Mouse (Mus musculus) liver, embryonic 12.5 days (tissue): Measurements from ENCODE around the gene Insig1. TPM values are rescaled to one million over a fixed set of nuclear protein-coding genes. Genes with fewer than 3 reads are reported as not detected.

Experiments
- ATAC-seq: fragments of 200-750 bp; cut with Nextera tagmentation; 2 replicates; pipeline ENCODE4 v1.8.0; 2017; ENCODE audit warnings: moderate number of reproducible peaks, mild to moderate bottlenecking, moderate library complexity
- H3K27ac ChIP-seq: fragments of 300-500 bp; sonication (generic); 2 replicates; pipeline ENCODE4 v1.5.1; 2016; ENCODE audit warnings: mild to moderate bottlenecking
- H3K27me3 ChIP-seq: fragments of 300-500 bp; sonication (generic); replicated peaks from 2 replicates; pipeline ENCODE4 v1.6.1; 2016; ENCODE audit warnings: mild to moderate bottlenecking, moderate library complexity
- H3K36me3 ChIP-seq: fragments of 300-500 bp; sonication (generic); 2 replicates; pipeline ENCODE4 v1.6.1; 2016; ENCODE audit warnings: mild to moderate bottlenecking, moderate library complexity
- H3K4me1 ChIP-seq: fragments of 300-500 bp; sonication (generic); 2 replicates; pipeline ENCODE4 v1.6.1; 2016
- H3K4me2 ChIP-seq: fragments of 300-500 bp; sonication (generic); 2 replicates; pipeline ENCODE4 v1.6.1; 2016; ENCODE audit warnings: mild to moderate bottlenecking, moderate library complexity
- H3K4me3 ChIP-seq: fragments of 300-500 bp; sonication (generic); 2 replicates; pipeline ENCODE4 v1.5.1; 2016; ENCODE audit warnings: mild to moderate bottlenecking, moderate library complexity
- H3K9ac ChIP-seq: fragments of 300-500 bp; sonication (generic); 2 replicates; pipeline ENCODE4 v1.6.1; 2016; ENCODE audit warnings: mild to moderate bottlenecking, moderate library complexity
- H3K9me3 ChIP-seq: fragments of 300-500 bp; sonication (generic); replicated peaks from 2 replicates; pipeline ENCODE4 v1.6.1; 2016; ENCODE audit warnings: mild to moderate bottlenecking, moderate library complexity
- WGBS: fragments of 180-500 bp; shearing (Covaris S2); methylation state at CpG from one replicate; pipeline ENCODE4 v1.1.7; 2016; ENCODE audit not compliant: insufficient replicate concordance; 5-methylcytosine and 5-hydroxymethylcytosine counted together
- polyA plus RNA-seq: library from polyadenylated mRNA; unstranded; fragments of >200 nt; fragmentation: Nextera tagmentation; extraction: Ambion mirVana; gene quantifications from 2 replicates; pipeline ENCODE4 v1.2.1, GENCODE M21; 2016

The Insig1 gene
- polyA plus RNA-seq, 1 experiment from 2014 or later, result 51.5 TPM

GRCm38 (mm10) chr5:28040726-28041125, 30.4 kb upstream of the Insig1 start:
- Histone ChIP-seq H3K9ac (no peak overlapping the region), H3K4me2 (no peak overlapping the region), H3K4me1 (peaks cover 18% of the 10 kb centered on the region), H3K4me3 (no peak overlapping the region), H3K27me3 (no peaks in the 10 kb centered on the region; the same call in 1 of the 2 replicates), H3K27ac (no peak overlapping the region), H3K9me3 (no peaks in the 10 kb centered on the region), H3K36me3 (no peaks in the 10 kb centered on the region)
- WGBS, result 69% methylated on average over 3 of the region's 3 CpGs
- ATAC-seq, result no peak

GRCm38 (mm10) chr5:28042021-28042420, 29.1 kb upstream of the Insig1 start:
- H3K27me3 ChIP-seq, result no peaks in the 10 kb centered on the region; the same call in 1 of the 2 replicates
- no peak overlapping the region for H3K4me3 ChIP-seq
- no peaks in the 10 kb centered on the region for H3K9me3 ChIP-seq
- WGBS, result 68% methylated on average over 3 of the region's 3 CpGs
- ATAC-seq, result no peak
- no peak overlapping the region for H3K9ac ChIP-seq
- H3K27ac ChIP-seq, result no peak overlapping the region
- peaks cover 18% of the 10 kb centered on the region for H3K4me1 ChIP-seq
- peak overlapping the region; percentile 10; the same call in 1 of the 2 replicates for H3K4me2 ChIP-seq
- H3K36me3 ChIP-seq, result no peaks in the 10 kb centered on the region

GRCm38 (mm10) chr5:28042779-28043178, 28.4 kb upstream of the Insig1 start:
- WGBS, result 30% methylated on average over 2 of the region's 2 CpGs
- no peaks in the 10 kb centered on the region for H3K9me3 ChIP-seq
- H3K9ac ChIP-seq, result no peak overlapping the region
- no peaks in the 10 kb centered on the region for H3K36me3 ChIP-seq
- H3K4me3 ChIP-seq, result no peak overlapping the region
- peaks cover 15% of the 10 kb centered on the region for H3K4me1 ChIP-seq
- H3K27ac ChIP-seq, result no peak overlapping the region; the same call in 1 of the 2 replicates
- peak; percentile 93 for ATAC-seq
- H3K4me2 ChIP-seq, result peak overlapping the region; percentile 10
- H3K27me3 ChIP-seq, result no peaks in the 10 kb centered on the region; the same call in 1 of the 2 replicates

- no peak for ATAC-seq
- WGBS, result 45% methylated on average over 5 of the region's 5 CpGs
These were observed 27.8 kb upstream of the Insig1 start for GRCm38 (mm10) chr5:28043386-28043785.

GRCm38 (mm10) chr5:28046966-28047365, 24.2 kb upstream of the Insig1 start:
- Histone ChIP-seq H3K27me3 (peaks cover 4% of the 10 kb centered on the region; the same call in 1 of the 2 replicates), H3K36me3 (no peaks in the 10 kb centered on the region), H3K4me1 (peaks cover 12% of the 10 kb centered on the region), H3K27ac (no peak overlapping the region), H3K9me3 (no peaks in the 10 kb centered on the region), H3K9ac (no peak overlapping the region), H3K4me3 (no peak overlapping the region), H3K4me2 (no peak overlapping the region)
- ATAC-seq, result no peak
- 51% methylated on average over 3 of the region's 3 CpGs for WGBS

More at GRCm38 (mm10) chr5:28043386-28043785, 27.8 kb upstream of the Insig1 start:
- Histone ChIP-seq H3K27me3 (no peaks in the 10 kb centered on the region; the same call in 1 of the 2 replicates), H3K9me3 (no peaks in the 10 kb centered on the region), H3K9ac (no peak overlapping the region), H3K4me2 (no peak overlapping the region), H3K27ac (no peak overlapping the region), H3K4me1 (peaks cover 15% of the 10 kb centered on the region), H3K4me3 (no peak overlapping the region), H3K36me3 (no peaks in the 10 kb centered on the region)

GRCm38 (mm10) chr5:28047961-28048360, 23.2 kb upstream of the Insig1 start:
- H3K36me3 ChIP-seq, result no peaks in the 10 kb centered on the region
- no peak for ATAC-seq
- 43% methylated on average over 1 of the region's 1 CpGs for WGBS

GRCm38 (mm10) chr5:28055450-28055849, 15.7 kb upstream of the Insig1 start:
- Histone ChIP-seq H3K9me3 (no peaks in the 10 kb centered on the region), H3K4me3 (no peak overlapping the region), H3K27ac (no peak overlapping the region), H3K36me3 (no peaks in the 10 kb centered on the region), H3K27me3 (no peaks in the 10 kb centered on the region; the same call in 1 of the 2 replicates), H3K4me1 (0 out of 2 replicates have a peak, but pooled peaks cover 3% of the 10 kb centered on the region), H3K4me2 (no peak overlapping the region), H3K9ac (no peak overlapping the region)
- WGBS, result 44% methylated on average over 2 of the region's 2 CpGs
- no peak for ATAC-seq

More at GRCm38 (mm10) chr5:28047961-28048360, 23.2 kb upstream of the Insig1 start:
- Histone ChIP-seq H3K27me3 (0 out of 2 replicates have a peak, but pooled peaks cover 4% of the 10 kb centered on the region), H3K4me3 (no peak overlapping the region), H3K9me3 (no peaks in the 10 kb centered on the region), H3K4me1 (peaks cover 2% of the 10 kb centered on the region), H3K9ac (no peak overlapping the region), H3K27ac (no peak overlapping the region), H3K4me2 (no peak overlapping the region)

- Histone ChIP-seq H3K9ac (no peak overlapping the region), H3K4me2 (no peak overlapping the region), H3K4me1 (0 out of 2 replicates have a peak, but pooled peaks cover 3% of the 10 kb centered on the region), H3K36me3 (no peaks in the 10 kb centered on the region), H3K9me3 (no peaks in the 10 kb centered on the region), H3K27ac (no peak overlapping the region), H3K4me3 (no peak overlapping the region), H3K27me3 (peaks cover 4% of the 10 kb centered on the region; the same call in 1 of the 2 replicates)
- ATAC-seq, result no peak
- 62% methylated on average over 3 of the region's 3 CpGs for WGBS
These were observed 14.3 kb upstream of the Insig1 start for GRCm38 (mm10) chr5:28056877-28057276.

GRCm38 (mm10) chr5:28060506-28060905, 10.7 kb upstream of the Insig1 start:
- H3K4me1 ChIP-seq, result peaks cover 20% of the 10 kb centered on the region
- H3K27me3 ChIP-seq, result 0 out of 2 replicates have a peak, but pooled peaks cover 4% of the 10 kb centered on the region
- no peak overlapping the region for H3K4me3 ChIP-seq
- no peaks in the 10 kb centered on the region for H3K36me3 ChIP-seq
- H3K9me3 ChIP-seq, result no peaks in the 10 kb centered on the region
- no peak overlapping the region for H3K9ac ChIP-seq
- no peak overlapping the region for H3K27ac ChIP-seq
- no peak for ATAC-seq
- no peak overlapping the region for H3K4me2 ChIP-seq

GRCm38 (mm10) chr5:28061011-28061410, 10.2 kb upstream of the Insig1 start:
- WGBS, result 60% methylated on average over 6 of the region's 6 CpGs
- no peak for ATAC-seq
- Histone ChIP-seq H3K4me3 (no peak overlapping the region), H3K4me2 (no peak overlapping the region), H3K9me3 (no peaks in the 10 kb centered on the region), H3K36me3 (no peaks in the 10 kb centered on the region), H3K9ac (no peak overlapping the region), H3K27ac (no peak overlapping the region), H3K27me3 (0 out of 2 replicates have a peak, but pooled peaks cover 4% of the 10 kb centered on the region), H3K4me1 (peaks cover 24% of the 10 kb centered on the region)

- Histone ChIP-seq H3K9ac (no peak overlapping the region), H3K36me3 (no peaks in the 10 kb centered on the region), H3K27me3 (0 out of 2 replicates have a peak, but pooled peaks cover 4% of the 10 kb centered on the region), H3K27ac (no peak overlapping the region), H3K4me2 (no peak overlapping the region), H3K9me3 (no peaks in the 10 kb centered on the region), H3K4me1 (peaks cover 43% of the 10 kb centered on the region), H3K4me3 (no peak overlapping the region)
- ATAC-seq, result no peak
- WGBS, result 33% methylated on average over 3 of the region's 3 CpGs
These were observed 7.1 kb upstream of the Insig1 start for GRCm38 (mm10) chr5:28063989-28064624.

- peak overlapping the region; percentile 43 for H3K9ac ChIP-seq
- ATAC-seq, result peak; percentile 38; the same call in 1 of the 2 replicates
- peaks cover 55% of the 10 kb centered on the region for H3K4me1 ChIP-seq
- H3K4me3 ChIP-seq, result no peak overlapping the region
- WGBS, result 19% methylated on average over 4 of the region's 4 CpGs
- H3K36me3 ChIP-seq, result no peaks in the 10 kb centered on the region
- 0 out of 2 replicates have a peak overlapping the region, but pooled peaks have one; percentile 58 for H3K27ac ChIP-seq
- peak overlapping the region; percentile 56 for H3K4me2 ChIP-seq
- H3K27me3 ChIP-seq, result 0 out of 2 replicates have a peak, but pooled peaks cover 4% of the 10 kb centered on the region
- no peaks in the 10 kb centered on the region for H3K9me3 ChIP-seq
These were observed 5.9 kb upstream of the Insig1 start for GRCm38 (mm10) chr5:28065275-28065674.
